Mouse (Mus musculus) inflammation-experienced regulatory T-cells, adult 6 months (primary cell): ENCODE results near the gene Itpkc. TPM values are rescaled to one million over a fixed set of nuclear protein-coding genes. Genes with fewer than 3 reads are reported as not detected.

Source experiments
- ATAC-seq: one replicate; pipeline ENCODE4 v1.8.0; 2017
- polyA plus RNA-seq, 3 experiments: library from polyadenylated mRNA; unstranded; fragments of 100-300 nt; shearing (Covaris generic); gene quantifications; one replicate each; pipeline ENCODE4 v1.2.1; 2017

Gene Itpkc
- polyA plus RNA-seq, 3 experiments from 2014 or later: 0.49 to 0.83 (median 0.58) TPM

DNA sequence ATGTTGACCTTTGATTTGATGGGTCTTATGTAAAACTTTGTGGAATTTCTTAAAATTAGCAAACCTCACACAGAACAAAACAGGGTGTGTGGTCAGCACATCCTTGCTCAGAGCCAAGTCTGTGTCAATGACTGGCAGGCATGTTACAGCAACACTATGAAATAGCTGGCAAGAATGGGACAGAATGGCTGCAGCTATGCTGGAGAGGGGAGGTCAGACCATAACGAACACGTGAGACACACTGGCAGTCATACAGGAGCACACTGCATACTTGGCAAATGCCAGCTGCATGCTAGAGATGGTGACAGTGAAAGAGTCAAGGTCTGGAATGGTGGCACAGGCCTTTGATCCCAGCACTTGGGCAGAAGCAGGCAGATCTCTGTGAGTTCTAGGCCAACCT is 7.3 kb upstream of the Itpkc start:
- ATAC-seq: no peak

DNA sequence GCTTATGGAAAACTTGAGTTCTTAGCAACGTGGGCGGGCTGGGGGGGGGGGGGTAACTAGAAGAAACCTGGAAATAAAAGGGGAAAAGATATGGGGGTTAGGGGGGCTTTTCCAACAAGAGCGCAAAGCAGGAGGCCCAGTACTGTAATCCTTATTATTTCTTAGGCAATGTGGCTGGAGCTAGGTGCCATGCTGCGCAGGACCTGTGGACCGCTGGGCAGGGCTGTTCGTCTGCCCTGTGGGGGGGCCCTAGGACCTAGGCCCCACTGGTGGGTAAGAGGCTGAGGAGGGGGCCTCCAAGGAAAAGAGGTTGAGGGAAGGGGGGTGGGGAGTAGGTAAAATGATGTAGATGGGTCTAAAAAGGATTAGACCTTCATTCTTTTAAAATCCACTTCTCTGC is 4.8 kb upstream of the Itpkc start:
- no peak for ATAC-seq

DNA sequence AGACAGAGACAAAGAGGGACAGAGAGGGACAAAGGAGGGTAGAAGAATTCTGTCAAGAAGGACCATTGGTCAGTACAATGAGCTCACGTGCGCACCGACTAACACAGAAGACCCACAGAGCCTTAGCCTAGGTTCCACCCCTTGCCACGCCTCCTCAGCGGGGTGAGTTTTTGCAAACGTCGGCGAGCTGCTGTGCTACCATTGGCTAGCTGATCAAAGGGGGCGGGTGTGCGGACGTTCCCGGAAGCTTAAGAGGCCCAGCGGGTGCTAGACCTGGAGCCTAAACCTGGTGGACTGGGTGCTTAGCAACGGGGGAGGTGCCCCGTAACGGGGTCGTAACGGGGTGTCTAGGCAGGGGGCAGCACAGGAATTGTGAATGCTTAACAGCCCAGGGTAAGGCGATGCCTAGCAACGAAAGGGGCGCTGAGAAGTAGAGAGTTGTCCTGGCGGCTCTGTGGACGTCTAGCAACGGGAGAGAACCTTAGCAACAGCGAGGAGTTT is 4.4 kb upstream of the Itpkc start, which contains the start of gene Coq8b:
Gene Coq8b, plus strand, starts transcription at position 243 of the 501 bp plus-strand sequence.
- ATAC-seq: peak; percentile 87

DNA sequence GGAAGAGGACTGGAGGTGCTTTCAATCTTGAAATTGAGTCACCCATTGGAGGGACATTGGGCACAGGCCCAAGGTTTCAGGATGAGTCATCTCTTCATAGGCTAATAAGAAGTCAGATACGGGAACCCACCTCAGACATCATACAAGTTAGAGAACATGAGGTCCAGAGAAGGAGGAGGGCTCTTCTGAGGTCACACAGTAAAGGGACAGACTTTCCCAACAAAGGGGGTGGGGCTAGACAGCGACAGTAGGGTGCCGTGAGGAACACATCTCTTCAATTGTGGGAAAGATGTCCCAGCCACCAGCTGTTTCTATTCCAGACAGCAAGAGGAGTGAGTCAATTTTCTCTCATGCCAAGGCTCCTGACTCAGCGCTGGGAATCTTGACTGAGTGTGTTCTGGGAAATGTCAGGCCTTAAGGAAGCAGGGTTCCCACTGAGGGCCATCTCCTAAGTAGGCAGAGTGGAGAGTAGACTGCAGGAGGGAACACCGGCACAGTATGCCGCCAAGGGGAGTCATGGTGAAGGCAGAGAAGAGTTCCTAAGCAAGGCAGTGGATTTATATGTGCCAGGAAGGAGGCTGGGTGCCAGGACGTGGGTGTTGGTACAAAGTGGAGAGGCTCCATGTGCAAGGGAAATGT is 3.4 kb upstream of the Itpkc start:
- no peak for ATAC-seq

DNA sequence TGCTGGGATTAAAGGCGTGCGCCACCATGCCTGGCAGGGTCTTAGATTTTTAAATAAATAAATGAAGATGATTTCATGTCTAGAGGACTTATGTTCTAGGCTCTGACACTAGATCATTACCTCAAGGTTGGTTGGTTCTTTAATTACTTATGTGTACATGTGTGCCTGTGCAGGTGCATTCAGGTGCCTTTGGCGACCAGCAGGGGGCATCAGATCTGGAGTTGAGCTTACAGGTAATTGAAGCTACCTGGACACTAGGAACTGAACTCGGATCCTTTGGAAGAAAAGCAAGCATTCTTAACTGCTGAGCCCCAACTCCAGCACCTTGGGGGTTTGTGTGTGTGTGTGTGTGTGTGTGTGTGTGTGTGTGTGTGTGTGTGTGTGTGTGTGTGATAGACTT is 2.3 kb upstream of the Itpkc start:
- no peak for ATAC-seq

DNA sequence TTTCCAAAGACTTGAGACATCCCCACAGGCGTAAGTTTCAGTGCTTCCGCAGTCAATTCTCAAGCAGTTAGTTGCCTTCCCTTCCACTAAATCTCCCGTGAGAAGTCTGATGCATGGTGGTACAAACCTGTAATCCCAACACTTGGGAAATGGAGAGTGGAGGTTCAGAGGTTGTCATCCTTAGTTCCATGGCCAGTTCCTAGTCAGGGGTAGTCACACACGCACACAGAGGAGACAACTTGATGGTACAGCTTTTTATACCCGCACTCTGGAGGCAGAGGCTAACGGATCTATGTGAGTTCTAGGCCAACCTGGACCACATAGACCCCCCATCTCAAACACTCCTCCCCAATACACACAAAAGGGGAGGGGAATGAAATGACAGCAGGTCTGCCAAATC is 404 bp upstream of the Itpkc start:
- ATAC-seq: peak; percentile 23

DNA sequence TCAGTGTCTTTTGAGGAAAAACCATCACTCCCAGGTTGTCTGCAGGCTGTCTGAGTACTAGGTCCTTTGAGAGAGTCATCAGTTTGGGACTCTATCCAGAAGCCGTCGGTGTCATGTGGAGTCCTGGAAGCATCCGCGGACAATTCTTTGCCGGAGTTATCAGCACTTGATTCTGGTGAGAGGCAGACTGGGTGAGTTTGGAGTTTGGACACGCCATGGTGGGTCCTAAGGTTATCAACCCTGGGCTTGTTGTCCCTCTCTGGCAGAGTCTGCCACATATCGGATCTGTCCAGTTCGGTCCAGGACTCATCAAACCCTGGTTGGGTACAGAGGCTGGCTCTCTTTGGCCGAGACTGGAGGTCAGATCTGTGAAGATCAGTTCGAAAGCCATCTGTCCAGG is 785 bp downstream of the Itpkc start:
- no peak for ATAC-seq

DNA sequence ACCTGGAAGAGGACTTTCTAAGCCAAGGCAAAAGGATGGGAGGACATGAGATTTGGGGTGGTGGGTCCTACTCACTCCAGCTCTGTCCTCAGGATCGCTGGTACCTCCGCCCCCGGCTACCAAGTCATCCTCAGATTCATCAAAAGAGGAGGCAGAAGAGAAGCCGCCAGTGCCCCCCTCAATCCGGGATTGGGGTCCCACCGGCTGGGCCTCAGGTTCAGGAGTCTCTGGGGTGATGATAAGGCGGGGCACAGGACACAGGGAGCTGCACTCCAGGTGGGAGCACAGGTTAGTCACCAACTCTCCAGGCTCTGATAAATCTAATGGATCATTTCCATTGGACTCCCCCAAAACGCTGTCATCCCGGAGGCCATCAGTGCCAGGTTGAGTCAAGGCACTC is 1.2 kb downstream of the Itpkc start:
- ATAC-seq: no peak

DNA sequence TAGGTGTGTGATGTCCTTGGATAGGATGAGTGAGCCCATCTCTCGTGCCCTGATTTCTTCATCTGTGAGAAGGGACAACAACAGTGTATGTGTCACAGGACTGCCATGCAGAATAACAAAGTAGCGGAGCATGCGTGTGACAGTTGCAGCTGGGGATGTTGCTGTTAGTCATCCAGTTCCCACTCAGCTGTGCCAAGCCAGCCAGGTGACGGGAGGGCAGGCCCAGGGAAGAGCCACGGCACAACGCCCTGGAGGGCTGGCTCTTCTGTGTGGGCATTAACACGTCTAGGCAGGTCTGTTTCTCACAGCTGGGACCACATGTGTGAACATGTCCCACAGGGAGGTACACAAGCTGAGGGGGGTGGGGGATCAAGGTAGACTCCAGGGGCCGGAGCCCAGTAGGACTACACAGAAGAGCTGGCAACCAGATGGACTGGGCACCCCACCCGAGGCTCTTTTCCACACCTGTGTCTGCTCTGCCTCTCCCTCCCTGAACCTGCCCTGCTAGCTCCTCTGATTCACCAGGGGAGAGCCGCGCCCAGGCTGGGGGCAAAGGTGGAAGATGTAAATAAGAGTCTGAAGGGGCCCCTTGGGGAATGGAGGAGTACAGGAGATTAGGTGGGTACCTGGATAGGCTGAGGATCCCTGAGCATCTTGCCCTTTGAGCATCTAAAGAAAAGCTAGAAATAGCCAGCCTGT is 3.4 kb downstream of the Itpkc start:
- ATAC-seq: no peak

DNA sequence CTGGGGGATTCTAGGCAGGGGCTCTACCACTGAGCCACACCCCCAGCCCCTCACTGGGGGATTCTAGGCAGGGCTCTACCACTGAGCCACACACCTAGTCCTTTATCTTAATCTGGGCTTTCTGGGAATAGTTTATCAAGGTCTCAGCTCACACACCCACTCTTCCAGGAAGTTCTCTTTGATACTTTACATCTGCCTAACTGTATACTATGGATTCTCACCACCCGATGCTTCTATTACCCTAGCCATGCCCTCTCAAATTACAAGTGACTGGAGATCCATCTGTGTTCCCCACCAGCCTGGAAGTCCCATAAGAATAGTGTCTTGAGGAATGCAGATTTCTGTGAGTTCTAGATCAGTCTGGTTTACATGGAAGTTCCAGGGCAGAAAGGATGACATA is 5.9 kb downstream of the Itpkc start:
- no peak for ATAC-seq

DNA sequence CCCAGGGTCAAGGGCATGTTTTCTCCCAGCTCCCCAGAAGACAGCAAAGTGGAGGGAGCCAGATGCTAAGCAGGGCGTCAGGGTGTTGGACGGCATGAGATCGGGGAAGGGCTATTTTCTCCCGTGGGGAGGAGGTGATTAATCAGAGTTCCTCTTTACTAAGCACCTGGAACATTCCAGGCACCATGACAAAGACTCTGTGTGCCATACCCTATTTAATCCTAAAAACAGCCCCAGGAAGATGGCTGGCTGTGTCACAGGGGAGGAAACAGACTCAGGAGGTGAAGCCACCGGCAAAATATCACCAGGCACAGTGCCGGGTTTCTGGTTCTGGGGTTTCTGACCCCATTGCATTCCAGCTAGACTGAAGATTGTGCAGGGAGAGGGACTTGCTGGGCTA is 6.5 kb downstream of the Itpkc start:
- ATAC-seq: no peak

DNA sequence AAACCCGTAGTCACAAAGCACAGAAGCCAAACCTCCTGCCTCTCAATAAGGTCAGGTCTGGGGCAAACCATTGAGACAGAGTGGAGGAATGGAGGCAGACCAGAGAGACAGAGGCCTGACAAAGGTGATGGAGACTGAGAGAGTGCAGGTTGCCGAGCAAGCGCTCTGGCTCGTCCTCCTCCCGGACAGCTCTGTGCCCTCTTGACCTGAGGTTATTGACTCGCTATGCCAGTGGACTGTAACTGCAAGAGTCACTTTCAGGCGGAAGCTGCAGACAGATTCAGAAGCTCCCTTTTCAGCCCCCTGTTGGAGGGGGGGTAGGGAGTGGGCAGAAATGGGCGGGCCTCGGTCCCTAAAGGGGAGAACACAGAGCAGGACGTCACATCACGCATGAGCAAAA is 8.5 kb downstream of the Itpkc start:
- ATAC-seq: no peak

DNA sequence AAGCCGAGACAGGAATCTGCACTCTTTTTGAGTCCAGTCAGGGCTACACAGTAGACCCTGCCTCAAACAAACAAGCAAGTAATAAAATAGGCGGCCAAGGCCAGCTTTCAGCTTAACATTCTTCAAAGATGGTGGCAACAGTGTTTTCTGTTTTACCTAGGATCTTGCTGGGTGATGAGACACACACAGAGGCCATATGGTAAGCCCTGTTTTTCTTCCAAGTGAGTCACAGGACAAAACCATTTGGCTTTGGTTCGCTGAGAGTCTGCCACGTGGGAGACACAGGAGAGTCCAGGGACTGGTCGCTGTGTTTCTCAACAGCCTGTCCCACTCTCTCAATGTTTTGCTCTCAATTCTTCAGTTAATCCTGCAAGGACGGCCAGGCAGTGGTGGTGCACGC is 9.9 kb downstream of the Itpkc start:
- no peak for ATAC-seq

DNA sequence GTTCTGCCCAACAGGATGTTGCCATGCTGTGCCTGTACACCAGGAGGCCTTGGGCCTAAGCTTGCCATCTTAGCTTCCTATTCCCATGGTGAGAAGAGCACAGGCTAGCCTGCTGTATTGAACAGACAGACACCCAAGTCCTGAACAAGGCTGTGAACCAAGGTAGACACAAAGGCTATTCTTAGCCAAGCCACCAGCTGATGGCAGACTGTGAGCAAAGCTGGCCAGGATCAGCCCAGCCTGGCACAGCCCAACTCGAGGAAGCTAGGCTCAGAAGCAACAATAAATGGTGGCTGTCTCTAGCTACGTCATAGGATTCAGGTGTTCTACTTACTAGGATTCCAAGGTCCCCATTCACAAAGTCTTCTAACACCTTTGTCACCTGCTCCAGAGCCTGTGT is 15.8 kb downstream of the Itpkc start:
- no peak for ATAC-seq

DNA sequence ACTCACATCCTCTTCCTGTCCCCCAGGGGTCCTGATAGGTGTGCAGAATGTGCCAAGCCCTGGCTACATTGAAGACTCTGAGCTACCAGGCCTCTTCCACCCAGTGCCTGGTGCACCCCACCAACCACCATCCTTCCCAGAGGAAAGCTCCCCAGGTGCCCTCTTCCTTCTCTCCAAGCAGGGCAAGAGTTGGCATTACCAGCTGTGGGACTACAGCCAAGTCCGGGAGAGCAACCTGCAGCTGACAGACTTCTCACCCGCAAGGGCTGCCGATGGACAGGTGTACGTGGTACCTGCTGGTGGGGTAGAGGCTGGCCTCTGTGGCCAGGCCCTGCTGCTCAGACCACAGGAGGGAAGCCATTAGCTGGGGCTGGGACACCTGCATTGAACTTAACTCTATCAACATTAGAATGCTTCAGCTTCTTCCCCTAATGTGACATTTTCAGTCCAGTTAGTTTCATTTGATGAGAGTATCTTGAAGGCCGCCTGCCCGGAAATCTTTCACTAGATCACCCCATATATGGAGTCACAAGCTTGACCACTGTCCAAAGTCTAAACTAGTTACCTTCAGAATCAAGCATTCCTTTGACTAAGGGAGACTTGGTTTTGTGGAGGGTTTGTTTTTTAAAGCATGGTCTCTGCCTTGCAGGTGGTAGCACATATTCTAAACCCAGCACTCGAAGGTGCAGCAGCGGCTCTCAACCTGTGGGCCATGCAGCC is 24.6 kb downstream of the Itpkc start:
- no peak for ATAC-seq

DNA sequence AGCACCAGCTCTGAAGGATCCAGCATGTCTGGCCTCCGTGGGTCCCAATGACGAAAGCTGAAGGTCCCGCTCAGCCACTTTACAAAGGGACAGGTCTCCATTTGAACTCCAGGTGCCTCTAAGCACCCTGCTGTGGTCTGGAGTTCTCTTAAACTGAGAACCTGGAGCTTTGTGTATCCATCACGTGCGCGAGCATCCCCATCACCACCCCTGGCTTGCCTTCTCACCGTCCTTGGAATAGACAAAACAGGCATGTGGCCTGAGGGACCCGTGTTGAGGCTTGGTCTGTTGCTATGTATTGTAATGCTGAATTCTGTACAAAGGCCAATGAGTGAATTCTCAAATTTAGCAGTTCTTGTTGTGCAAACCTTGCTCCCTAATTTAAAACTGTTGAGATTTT is 29.7 kb downstream of the Itpkc start:
- ATAC-seq: no peak

DNA sequence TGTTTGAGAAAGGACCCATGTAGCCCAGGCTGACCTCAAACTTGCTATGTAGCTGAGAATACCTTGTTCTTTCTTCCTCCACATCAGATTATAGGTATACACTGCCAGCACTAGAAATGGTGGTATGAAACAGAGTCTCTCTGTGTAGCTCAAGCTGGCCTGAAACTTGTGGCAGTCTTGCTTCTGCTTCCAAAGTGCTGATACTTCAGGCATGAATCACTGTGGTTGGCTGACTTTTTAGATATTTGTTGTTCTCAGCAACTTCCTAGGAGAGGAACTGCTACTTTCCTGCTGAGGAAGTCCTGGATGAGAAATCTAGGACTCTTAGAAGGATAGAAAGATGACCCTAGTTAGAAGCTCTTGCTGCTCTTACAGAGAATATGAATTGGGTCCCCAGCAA is 30.1 kb downstream of the Itpkc start:
- ATAC-seq: no peak

DNA sequence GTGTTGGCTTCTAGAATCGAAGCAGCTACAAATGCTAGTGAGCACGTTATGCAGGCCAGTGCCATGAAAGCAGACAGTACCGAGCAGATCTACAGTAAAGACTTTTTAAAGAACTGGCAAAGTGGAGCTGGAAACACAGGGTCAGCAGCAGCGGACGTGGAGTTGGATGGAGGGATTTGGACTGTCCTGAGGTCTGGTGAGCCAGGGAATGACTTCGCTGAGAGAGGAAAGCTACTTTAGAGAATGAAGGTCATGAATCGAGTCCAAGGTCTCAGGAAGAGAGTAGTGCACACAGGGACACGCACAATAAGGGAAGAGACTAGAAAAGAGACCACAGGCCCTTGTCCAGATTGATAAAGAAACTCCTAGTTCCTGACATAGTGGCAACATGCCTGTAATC is 30.8 kb downstream of the Itpkc start:
- no peak for ATAC-seq

DNA sequence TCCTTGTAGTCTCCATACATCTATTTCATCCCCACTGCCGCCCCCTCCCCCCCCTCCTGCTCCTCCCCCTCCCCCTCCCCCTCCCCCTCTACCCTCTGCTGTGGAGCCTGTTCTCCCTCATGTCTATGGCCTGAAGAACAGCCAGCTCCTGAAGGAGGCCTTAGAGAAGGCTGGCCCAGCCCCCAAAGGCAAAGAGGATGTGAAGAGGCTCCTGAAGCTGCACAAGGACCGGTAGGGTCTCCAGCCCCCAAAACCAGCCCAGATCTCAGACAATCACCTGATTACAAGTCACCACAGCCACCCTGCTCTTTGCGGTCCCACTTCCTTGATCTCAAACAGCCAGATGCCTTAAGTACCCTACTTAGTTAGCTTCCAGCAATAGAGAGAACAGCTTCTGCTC is 31.3 kb downstream of the Itpkc start:
- ATAC-seq: no peak

DNA sequence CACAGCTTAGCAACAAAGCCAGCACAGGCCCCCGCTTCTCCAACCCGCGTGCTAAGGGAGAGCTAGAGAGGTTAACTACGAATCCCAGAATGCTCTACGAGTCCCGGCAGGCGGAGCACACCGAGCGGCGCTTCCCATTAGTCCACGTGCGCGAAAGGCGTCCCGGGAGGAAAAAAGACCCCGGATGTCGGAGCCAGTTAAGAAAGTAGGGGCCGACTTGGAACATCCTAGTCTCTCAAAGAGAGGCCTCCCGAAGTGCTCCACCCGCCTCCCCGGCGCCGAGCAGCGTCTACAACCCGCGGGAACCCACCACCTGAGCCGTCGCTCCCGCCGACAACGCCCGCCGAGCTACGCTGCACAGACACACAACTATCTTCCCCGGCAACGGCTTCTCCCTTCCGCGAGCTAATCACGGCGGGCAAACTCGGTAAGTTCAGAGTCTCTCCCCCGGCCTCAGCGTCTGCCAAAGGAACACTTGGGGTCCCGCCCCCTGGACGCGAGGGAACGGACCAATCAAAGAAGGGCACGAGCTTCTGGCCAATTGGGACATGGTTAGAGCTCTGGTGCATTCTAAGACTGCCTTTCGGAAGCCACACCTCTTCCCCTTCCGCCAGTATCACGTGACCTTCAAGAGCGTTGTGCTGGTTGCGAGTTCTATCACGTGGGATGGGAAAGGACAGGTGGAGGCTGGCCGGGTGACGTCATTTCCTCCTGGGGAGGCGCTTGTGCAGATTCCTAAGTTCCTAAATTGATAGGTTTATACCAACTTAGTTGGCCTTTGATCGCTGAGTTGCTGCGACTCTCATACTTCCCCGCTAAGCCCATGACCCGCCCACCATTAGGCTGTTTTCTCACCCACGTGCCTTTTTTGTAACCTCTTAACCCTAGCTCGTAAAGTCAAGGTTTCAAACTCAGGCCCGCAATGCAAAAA is 32.5 kb downstream of the Itpkc start, which contains the start of the genes BC024978 and Snrpa:
Gene BC024978, plus strand, starts transcription at position 101 of the 931 bp plus-strand sequence.
Gene Snrpa, minus strand, starts transcription at position 591 of the 931 bp plus-strand sequence.
- ATAC-seq: peak; percentile 95

DNA sequence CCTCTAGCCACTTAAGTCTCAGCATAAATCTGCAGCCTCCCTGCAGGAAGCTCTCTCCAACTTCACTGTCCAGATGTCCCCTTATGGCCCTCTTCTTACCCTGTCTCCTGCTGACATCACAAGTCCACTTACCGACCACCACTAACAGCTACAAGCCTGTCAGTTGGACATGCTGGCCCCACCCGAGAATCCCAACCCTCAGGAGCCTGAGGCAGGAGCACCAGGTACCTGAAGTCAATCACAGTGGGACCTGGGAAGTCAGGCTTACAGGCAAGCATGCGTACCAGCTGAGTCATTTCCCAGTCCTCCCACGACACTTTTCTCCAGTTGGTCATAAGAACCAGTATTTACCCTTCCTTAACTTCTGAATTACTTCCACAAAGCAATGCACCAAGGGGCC is 34.7 kb downstream of the Itpkc start:
- ATAC-seq: no peak

DNA sequence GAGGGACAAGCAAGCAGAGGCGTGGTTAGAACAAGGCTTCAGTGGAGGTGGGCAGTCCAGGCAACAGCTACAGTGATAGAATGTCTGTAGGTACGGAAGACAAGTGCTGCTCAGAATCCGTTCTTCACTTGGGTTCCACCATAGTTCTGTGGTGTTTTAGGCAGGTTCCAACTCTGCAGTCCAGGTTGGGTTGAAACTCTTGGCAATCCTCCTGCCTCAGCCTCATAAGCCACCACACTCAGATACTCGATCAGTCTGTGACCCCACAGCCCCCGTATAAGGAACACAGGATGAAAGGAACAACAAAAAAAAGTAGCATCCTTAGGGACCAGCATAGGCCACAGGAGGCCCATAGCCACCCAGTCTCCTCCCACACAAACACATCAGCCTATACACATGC is 36.0 kb downstream of the Itpkc start:
- no peak for ATAC-seq
